Mouse (Mus musculus): ENCODE results near the gene Cetn4. TPM values are rescaled to one million over a fixed set of nuclear protein-coding genes. Genes with fewer than 3 reads are reported as not detected.
A peak's percentile ranks its signal among the peaks of the same experiment; 100 is the strongest.

The Cetn4 gene
- polyA plus RNA-seq (2017; shearing (Covaris generic)) = 1 to 10 TPM in 2 of 3 experiments, not detected in 1; 1.1 to 1.5 TPM

- peak; percentile 86 for ATAC-seq
Observed at GRCm38 (mm10) chr3:37312370-37312941, at the start of gene Cetn4, which contains the start of gene Bbs12. Gene Cetn4 (minus strand): TSS chr3:37312708. Gene Bbs12 (plus strand): TSS chr3:37312554.

GRCm38 (mm10) chr3:37360729-37361128 is 48.2 kb upstream of the Cetn4 start:
- ATAC-seq = no peak

DNA sequence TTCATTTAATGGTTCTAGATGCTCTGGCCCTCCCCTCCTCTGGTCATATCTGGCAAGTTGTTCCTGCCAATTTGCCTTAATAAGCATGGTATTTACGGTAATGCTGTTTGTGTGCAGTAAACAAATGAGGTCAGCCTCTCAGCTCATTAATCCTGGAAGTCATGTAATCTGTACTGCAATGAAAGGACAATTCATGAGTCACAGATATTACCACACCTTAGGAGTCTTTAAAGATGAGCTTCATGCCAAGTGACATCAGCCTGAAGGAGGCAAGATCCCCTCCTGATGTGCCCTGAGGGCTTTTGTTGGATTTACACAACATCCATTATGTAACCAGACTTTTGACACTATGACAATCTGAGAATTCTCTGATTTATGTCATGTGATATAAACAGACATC is 42.2 kb upstream of the Cetn4 start:
- ATAC-seq = no peak

GRCm38 (mm10) chr3:37353951-37354481 is 41.5 kb upstream of the Cetn4 start:
- ATAC-seq = no peak

- ATAC-seq = no peak
Observed at GRCm38 (mm10) chr3:37350386-37350785, 37.9 kb upstream of the Cetn4 start.

DNA sequence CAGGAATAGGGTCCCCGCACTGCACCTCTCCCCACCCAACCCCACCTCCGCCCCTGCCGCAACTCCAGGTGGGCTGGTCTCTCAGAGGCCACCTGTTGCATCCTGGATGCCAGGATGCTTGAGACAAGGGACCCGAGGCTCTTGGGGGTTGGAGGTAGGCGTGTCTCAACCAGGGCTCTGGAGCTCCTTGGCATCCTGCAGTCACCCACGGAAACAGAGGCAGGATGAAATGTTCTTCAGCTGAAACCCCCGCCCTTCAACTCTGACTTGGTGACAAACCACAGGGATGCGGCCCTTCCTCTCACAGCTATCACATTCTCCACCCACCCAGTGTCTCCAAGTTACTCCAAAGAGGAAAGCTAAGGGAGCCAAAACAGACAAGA is 36.6 kb upstream of the Cetn4 start:
- ATAC-seq = peak; percentile 52

GRCm38 (mm10) chr3:37348221-37349165 is 36.0 kb upstream of the Cetn4 start, which contains the start of gene Fgf2:
Gene Fgf2 (plus strand): TSS chr3:37348346.
- ATAC-seq = peak; percentile 84

GRCm38 (mm10) chr3:37347671-37348070 is 35.2 kb upstream of the Cetn4 start:
- ATAC-seq = no peak

DNA sequence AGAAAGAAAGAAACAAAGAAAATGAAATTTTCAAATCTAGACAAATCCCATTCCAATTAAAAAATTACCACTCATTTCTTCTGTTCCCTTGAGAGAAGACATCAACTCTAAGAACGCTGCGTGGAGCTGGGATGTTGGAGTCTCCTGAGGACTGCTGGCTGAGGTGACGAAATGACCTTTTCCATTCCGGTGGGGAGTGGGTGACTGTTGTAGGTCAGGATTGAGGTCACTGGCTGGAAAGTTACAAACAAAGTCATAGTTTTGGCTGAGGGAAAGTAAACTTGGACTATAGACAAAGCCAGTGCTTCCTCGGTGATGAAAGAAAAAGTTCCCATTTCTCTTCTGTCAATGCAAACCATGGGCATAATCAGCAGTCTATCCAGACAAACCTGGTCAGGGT is 30.3 kb upstream of the Cetn4 start:
- ATAC-seq = no peak

DNA sequence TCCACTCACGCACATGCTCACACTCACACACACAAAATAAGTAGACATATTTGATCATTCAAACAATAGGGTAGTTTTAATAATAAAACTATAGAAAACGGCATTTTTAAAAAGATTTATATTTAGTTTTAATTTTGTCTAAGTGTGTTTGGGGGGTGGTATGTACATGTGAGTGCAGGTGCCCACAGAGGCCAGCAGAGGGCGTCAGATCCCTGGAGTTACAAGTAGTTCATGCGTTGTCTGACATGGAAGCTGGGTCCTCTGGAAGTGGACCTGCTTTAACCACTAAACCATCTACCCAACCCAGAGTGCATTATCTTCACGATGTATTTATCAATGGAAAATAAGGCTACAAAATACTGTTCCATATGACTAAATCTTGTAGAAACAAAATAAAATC is 28.6 kb upstream of the Cetn4 start:
- ATAC-seq = no peak

DNA sequence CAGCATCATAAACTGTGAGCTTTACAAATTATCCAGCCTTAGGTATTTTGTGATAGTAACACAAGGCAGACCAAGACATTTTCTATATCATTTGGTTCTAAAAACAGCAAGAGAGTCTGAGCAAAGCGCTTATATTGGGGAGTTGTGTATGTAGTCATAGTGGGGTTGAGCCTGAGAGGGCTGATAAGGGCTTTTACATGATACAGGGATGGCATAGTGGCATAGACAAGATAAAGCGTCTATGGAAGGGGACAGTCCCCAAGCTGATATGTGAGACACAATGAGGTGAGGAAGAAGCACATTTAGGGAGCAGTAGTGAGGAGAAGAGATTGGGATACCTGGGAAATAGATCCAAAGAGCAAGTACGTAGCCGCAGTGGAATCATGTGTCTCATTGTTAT is 21.5 kb upstream of the Cetn4 start:
- ATAC-seq = no peak

DNA sequence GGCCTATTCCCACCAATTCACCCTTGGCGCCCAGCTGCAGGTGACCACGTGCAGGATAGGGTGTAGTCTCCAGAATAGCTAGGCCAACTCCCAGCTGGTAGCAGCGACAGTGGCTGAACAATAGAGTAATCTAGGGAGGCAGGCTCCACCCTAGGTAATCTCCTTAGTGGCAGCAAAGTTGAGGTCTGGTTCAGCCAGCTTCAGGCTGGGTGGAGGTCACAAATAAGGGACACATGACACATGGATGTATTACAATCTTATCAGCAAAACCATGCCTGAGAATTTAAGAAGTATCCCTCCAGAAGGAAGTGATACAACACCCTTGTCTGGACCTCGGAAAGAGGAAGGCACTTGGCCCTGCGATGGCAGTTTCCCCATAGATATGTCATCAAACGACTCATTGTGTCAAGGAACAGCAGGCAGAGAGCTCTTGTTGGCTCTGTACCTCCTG is 19.5 kb upstream of the Cetn4 start:
- ATAC-seq = no peak

- ATAC-seq = peak; percentile 52
Observed at GRCm38 (mm10) chr3:37329963-37330362, 17.5 kb upstream of the Cetn4 start.

DNA sequence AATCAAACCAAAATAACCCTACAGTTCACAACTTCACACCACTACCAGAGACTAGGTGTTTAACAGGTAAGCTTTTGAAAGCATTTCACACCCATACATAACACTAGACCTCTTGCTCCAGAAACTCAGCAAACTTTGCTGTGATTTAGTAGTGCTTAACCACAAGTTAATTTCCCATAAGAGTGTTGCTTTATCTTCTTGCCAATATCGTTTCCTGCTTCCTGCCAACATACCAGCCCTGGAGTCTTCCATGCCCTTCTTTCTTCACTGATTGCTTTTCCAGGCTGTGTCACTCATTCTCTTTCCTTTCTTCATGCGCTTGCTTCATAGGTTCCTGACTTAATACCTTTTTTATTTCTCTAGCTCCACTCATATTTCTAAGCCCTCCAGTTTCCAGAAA is 16.0 kb upstream of the Cetn4 start:
- no peak for ATAC-seq

DNA sequence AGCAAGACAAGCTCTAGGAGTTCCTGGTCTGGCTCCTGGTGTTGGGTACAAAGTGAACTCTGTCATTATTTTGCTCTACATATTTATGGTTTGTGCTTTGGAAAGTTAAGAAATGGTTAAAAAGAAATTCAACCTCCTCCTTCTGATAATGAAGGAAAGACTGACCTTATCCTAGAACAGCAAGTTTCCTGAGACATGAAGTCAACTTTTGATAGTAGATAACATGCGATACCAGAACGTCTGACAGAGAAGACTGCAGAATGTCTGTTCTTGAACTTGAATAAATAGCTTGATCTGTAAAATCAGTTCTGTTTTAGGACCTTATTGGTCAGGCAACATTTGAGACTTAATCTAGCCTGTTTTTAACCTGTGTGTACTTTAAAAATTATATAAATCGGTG is 14.1 kb upstream of the Cetn4 start:
- no peak for ATAC-seq

DNA sequence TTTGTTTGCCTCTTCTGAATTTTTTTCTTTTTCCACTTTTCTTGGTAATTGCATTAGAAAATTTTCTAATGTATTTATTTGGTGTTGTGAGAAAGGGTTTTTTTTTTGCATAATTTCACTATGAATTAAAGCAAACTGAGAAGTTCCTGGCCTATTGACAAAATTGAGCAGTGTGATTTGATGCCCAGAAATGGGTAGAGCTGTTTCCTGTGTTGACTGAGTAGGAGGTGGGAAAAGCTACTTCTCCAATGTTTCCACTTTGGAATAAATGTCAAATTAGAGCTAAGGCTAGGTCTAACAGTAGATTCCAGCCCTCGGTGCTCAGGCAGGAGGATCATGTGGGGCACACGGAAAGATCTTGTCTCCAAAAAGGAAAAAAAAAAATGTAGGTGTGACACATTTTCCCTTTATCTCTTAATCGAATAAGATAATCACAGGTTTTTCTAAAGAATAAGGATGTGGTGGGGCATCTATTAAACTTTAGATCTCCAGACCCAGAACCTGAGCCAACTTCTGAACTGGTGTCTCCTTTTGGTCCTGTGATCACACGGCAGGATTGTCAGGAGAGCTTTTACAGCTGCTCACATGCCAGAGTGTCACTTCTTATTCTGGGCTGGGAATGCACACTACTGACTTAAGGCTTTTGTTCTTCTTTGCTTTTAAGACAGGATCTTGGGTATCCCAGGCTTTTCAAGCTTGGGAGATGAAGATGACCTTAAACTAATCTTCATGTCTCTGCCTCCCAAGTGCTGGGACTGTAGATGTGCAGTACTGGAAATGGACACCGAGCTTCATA is 13.0 kb upstream of the Cetn4 start:
- ATAC-seq = no peak

GRCm38 (mm10) chr3:37324310-37324709 is 11.8 kb upstream of the Cetn4 start:
- peak; percentile 76 for ATAC-seq

DNA sequence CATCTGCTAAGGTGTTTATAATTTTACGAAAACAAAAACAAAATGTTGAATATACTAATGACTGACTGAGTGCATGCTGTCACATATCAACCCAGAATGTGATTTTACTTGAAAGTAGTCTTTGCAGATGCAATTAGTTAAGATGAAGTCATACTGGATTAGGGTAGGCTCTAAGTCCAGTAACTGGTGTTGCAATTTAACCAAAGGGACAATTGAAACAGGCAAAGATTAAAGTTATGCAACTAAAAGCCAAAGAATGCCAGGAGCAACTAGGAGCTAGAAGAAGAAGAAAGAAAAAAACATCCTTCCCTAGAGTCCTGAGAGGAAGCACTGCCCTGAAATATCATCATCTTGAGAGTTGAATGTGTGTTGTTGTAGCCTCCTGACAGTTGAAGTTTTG is 3.7 kb upstream of the Cetn4 start:
- ATAC-seq = no peak

GRCm38 (mm10) chr3:37313371-37313770 is 863 bp upstream of the Cetn4 start:
- ATAC-seq = peak; percentile 72

DNA sequence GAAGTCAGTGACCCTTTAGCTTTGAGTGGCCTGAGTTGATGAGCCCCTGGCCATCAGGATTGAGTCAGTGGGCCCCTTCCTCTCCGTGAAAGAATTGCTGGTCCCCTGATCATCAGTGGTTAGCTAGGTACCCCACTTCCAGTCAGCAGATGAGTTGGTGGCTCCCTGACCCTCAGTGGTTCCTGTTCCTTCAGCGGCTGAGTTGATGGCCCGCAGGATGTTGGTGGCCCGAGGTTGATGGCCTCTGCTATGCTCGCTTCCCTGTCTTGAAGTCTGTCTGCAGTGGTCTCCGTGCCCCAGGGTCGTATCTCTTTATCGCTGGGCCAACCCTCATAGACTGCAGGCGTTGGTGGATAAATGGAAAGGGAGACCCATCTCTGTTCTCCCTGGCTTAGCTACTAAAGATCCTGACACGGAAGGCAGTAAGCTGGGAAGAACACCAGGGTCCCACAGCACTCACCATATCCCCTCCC is 575 bp downstream of the Cetn4 start:
- peak; percentile 16 for ATAC-seq

- ATAC-seq = no peak
Observed at GRCm38 (mm10) chr3:37303392-37304139, 8.9 kb downstream of the Cetn4 start.

GRCm38 (mm10) chr3:37302685-37303084 is 9.8 kb downstream of the Cetn4 start:
- ATAC-seq = peak; percentile 96
